Mouse (Mus musculus): ENCODE data around the gene Mllt6.

GRCm38 (mm10) chr11:97659267-97659989, 3.8 kb upstream of the Mllt6 start:
- TF ChIP-seq CTCF (IDR thresholded peaks at IDR 0.05; ENCODE audit: control insufficient read depth, insufficient read depth, insufficient replicate concordance, low read depth, low read length) (no peak), POLR2A (IDR thresholded peaks at IDR 0.05; ENCODE audit: control insufficient read depth, low read depth, low read length) (no peak)

All from testis, adult 2 months (tissue).